Mouse (Mus musculus) spleen, adult 2 months (tissue): ENCODE measurements around the gene Nfib. TPM values are rescaled to one million over a fixed set of nuclear protein-coding genes. Genes with fewer than 3 reads are reported as not detected.

Source experiments
- DNase-seq, 2 experiments: peaks; one replicate each; pipeline versions ENCODE4 v3.0.0 to v3.0.0-alpha.2; 2012 to 2021; ENCODE audit warnings: low spot score in 2 of 2, low read depth in 1 of 2
- H3K27ac ChIP-seq: fragments of 200-500 bp; 2 replicates; pipeline ENCODE4 v1.5.1; 2012; ENCODE audit warnings: low read length, inconsistent platforms; ENCODE audit not compliant: insufficient read depth
- H3K27me3 ChIP-seq: fragments of 200-500 bp; 2 replicates; pipeline ENCODE4 v1.6.1; 2012; ENCODE audit warnings: mild to moderate bottlenecking, moderate library complexity, low read length, inconsistent platforms; ENCODE audit not compliant: control insufficient read depth, insufficient read depth
- H3K36me3 ChIP-seq: fragments of 200-500 bp; 2 replicates; pipeline ENCODE4 v1.6.1; 2012; ENCODE audit warnings: mild to moderate bottlenecking, low read length, inconsistent platforms; ENCODE audit not compliant: control insufficient read depth, insufficient read depth
- H3K4me1 ChIP-seq: fragments of 200-500 bp; 2 replicates; pipeline ENCODE4 v1.6.1; 2011; ENCODE audit warnings: inconsistent platforms; ENCODE audit not compliant: control insufficient read depth, insufficient read depth, insufficient read length
- H3K4me3 ChIP-seq: fragments of 200-500 bp; 2 replicates; pipeline ENCODE4 v1.5.1; 2011; ENCODE audit warnings: mild to moderate bottlenecking, inconsistent platforms; ENCODE audit not compliant: insufficient read depth, insufficient read length; ENCODE audit errors: extremely low read depth
- CTCF ChIP-seq: fragments of 200-500 bp; IDR thresholded peaks from 2 replicates; pipeline ENCODE4 v1.5.1; 2011; ENCODE audit warnings: mild to moderate bottlenecking, inconsistent platforms; ENCODE audit not compliant: insufficient read depth, insufficient read length, insufficient replicate concordance; ENCODE audit errors: extremely low read depth
- POLR2A ChIP-seq: fragments of 200-500 bp; IDR thresholded peaks from 2 replicates; pipeline ENCODE4 v1.6.1; 2011; ENCODE audit warnings: low read depth, low read length, inconsistent platforms
- WGBS: fragments of 180-500 bp; shearing (Covaris S2); methylation state at CpG from one replicate; pipeline ENCODE4 v1.1.7; 2018; 5-methylcytosine and 5-hydroxymethylcytosine counted together
- polyA plus RNA-seq: library from polyadenylated mRNA; depleted of rRNA; stranded (reverse); fragments of >200 nt; gene quantifications from 2 replicates; pipeline ENCODE4 v1.2.3, GENCODE M21; 2012

Nfib gene
- polyA plus RNA-seq, 1 experiment, result 2.3 TPM

- no peak for DNase-seq
- Histone ChIP-seq H3K27ac (no peak overlapping the region), H3K27me3 (no peaks in the 10 kb centered on the region), H3K4me3 (no peak overlapping the region), H3K4me1 (no peaks in the 10 kb centered on the region), H3K36me3 (no peaks in the 10 kb centered on the region)
- TF ChIP-seq POLR2A (no peak), CTCF (no peak)
- WGBS, result 17% methylated on average over 6 of the region's 6 CpGs
Observed at GRCm38 (mm10) chr4:82702808-82703207, 2.7 kb downstream of the Nfib start.

GRCm38 (mm10) chr4:82699504-82699903 lies 6.0 kb downstream of the Nfib start:
- no peak for TF ChIP-seq CTCF
- no peak for TF ChIP-seq POLR2A
- Histone ChIP-seq H3K4me1 (no peaks in the 10 kb centered on the region), H3K36me3 (no peaks in the 10 kb centered on the region), H3K4me3 (no peak overlapping the region), H3K27ac (no peak overlapping the region), H3K27me3 (no peaks in the 10 kb centered on the region)
- DNase-seq, result no peak
- WGBS, result 89% methylated on average over 11 of the region's 11 CpGs

GRCm38 (mm10) chr4:82698616-82699015 lies 6.9 kb downstream of the Nfib start:
- WGBS, result 92% methylated on average over 12 of the region's 12 CpGs
- no peak for DNase-seq
- Histone ChIP-seq H3K36me3 (no peaks in the 10 kb centered on the region), H3K4me3 (no peak overlapping the region), H3K27ac (no peak overlapping the region), H3K4me1 (no peaks in the 10 kb centered on the region), H3K27me3 (no peaks in the 10 kb centered on the region)
- no peak for TF ChIP-seq CTCF
- no peak for TF ChIP-seq POLR2A

GRCm38 (mm10) chr4:82697151-82697550 lies 8.4 kb downstream of the Nfib start:
- 89% methylated on average over 6 of the region's 6 CpGs for WGBS
- no peak overlapping the region for H3K27ac ChIP-seq
- no peaks in the 10 kb centered on the region for H3K36me3 ChIP-seq
- TF ChIP-seq CTCF (no peak), POLR2A (no peak)
- no peaks in the 10 kb centered on the region for H3K4me1 ChIP-seq
- DNase-seq, result no peak
- no peaks in the 10 kb centered on the region for H3K27me3 ChIP-seq
- H3K4me3 ChIP-seq, result no peak overlapping the region

- DNase-seq, result no peak
- WGBS, result 62% methylated on average over 5 of the region's 5 CpGs
- no peak for TF ChIP-seq CTCF
- TF ChIP-seq POLR2A, result no peak
Observed at GRCm38 (mm10) chr4:82695760-82696501, 9.6 kb downstream of the Nfib start.

GRCm38 (mm10) chr4:82692009-82692326 lies 13.6 kb downstream of the Nfib start:
- no peak for TF ChIP-seq CTCF
- TF ChIP-seq POLR2A, result no peak
- Histone ChIP-seq H3K4me3 (no peak overlapping the region), H3K27ac (no peak overlapping the region), H3K36me3 (no peaks in the 10 kb centered on the region), H3K27me3 (no peaks in the 10 kb centered on the region), H3K4me1 (no peaks in the 10 kb centered on the region)
- 33% methylated on average over 3 of the region's 3 CpGs for WGBS
- DNase-seq, result no peak

More at GRCm38 (mm10) chr4:82695760-82696501, 9.6 kb downstream of the Nfib start:
- Histone ChIP-seq H3K27me3 (no peaks in the 10 kb centered on the region), H3K27ac (no peak overlapping the region), H3K4me3 (no peak overlapping the region), H3K4me1 (no peaks in the 10 kb centered on the region), H3K36me3 (no peaks in the 10 kb centered on the region)
